Mouse (Mus musculus) spleen, adult 12 weeks (tissue): ENCODE measurements around the gene Serinc5.

Experiments used
- DNase-seq: peaks from one replicate; pipeline ENCODE4 v3.0.0; 2022; ENCODE audit warnings: low spot score

Serinc5 gene

GRCm38 (mm10) chr13:92613094-92613493 is 2.2 kb downstream of the Serinc5 start:
- DNase-seq = no peak

GRCm38 (mm10) chr13:92615201-92615600 is 4.3 kb downstream of the Serinc5 start:
- no peak for DNase-seq

- no peak for DNase-seq
Measured at GRCm38 (mm10) chr13:92616459-92616858, 5.6 kb downstream of the Serinc5 start.

- no peak for DNase-seq
Measured at GRCm38 (mm10) chr13:92626196-92626595, 15.3 kb downstream of the Serinc5 start.

GRCm38 (mm10) chr13:92626725-92627124 is 15.8 kb downstream of the Serinc5 start:
- DNase-seq = no peak

- no peak for DNase-seq
Measured at GRCm38 (mm10) chr13:92629509-92629908, 18.6 kb downstream of the Serinc5 start.

- no peak for DNase-seq
Measured at GRCm38 (mm10) chr13:92631450-92631849, 20.6 kb downstream of the Serinc5 start.

- DNase-seq = no peak
Measured at GRCm38 (mm10) chr13:92632550-92632949, 21.7 kb downstream of the Serinc5 start.

GRCm38 (mm10) chr13:92635040-92635439 is 24.1 kb downstream of the Serinc5 start:
- no peak for DNase-seq

GRCm38 (mm10) chr13:92636226-92636909 is 25.5 kb downstream of the Serinc5 start:
- DNase-seq = no peak

- peak; percentile 19 for DNase-seq
Measured at GRCm38 (mm10) chr13:92636910-92637275, 26.0 kb downstream of the Serinc5 start.

GRCm38 (mm10) chr13:92639093-92640014 is 28.5 kb downstream of the Serinc5 start:
- DNase-seq = no peak

GRCm38 (mm10) chr13:92644199-92644598 is 33.3 kb downstream of the Serinc5 start:
- no peak for DNase-seq

- DNase-seq = no peak
Measured at GRCm38 (mm10) chr13:92644753-92645152, 33.9 kb downstream of the Serinc5 start.

- no peak for DNase-seq
Measured at GRCm38 (mm10) chr13:92647695-92648094, 36.8 kb downstream of the Serinc5 start.

GRCm38 (mm10) chr13:92649111-92649510 is 38.2 kb downstream of the Serinc5 start:
- DNase-seq = no peak

- DNase-seq = no peak
Measured at GRCm38 (mm10) chr13:92650956-92651355, 40.1 kb downstream of the Serinc5 start.

- no peak for DNase-seq
Measured at GRCm38 (mm10) chr13:92652498-92652897, 41.6 kb downstream of the Serinc5 start.

GRCm38 (mm10) chr13:92653283-92653682 is 42.4 kb downstream of the Serinc5 start:
- no peak for DNase-seq

- DNase-seq = no peak
Measured at GRCm38 (mm10) chr13:92656815-92657513, 46.1 kb downstream of the Serinc5 start.

GRCm38 (mm10) chr13:92659611-92660010 is 48.7 kb downstream of the Serinc5 start:
- DNase-seq = no peak

GRCm38 (mm10) chr13:92662555-92663286 is 51.8 kb downstream of the Serinc5 start:
- no peak for DNase-seq
